In the genomic region with DNA sequence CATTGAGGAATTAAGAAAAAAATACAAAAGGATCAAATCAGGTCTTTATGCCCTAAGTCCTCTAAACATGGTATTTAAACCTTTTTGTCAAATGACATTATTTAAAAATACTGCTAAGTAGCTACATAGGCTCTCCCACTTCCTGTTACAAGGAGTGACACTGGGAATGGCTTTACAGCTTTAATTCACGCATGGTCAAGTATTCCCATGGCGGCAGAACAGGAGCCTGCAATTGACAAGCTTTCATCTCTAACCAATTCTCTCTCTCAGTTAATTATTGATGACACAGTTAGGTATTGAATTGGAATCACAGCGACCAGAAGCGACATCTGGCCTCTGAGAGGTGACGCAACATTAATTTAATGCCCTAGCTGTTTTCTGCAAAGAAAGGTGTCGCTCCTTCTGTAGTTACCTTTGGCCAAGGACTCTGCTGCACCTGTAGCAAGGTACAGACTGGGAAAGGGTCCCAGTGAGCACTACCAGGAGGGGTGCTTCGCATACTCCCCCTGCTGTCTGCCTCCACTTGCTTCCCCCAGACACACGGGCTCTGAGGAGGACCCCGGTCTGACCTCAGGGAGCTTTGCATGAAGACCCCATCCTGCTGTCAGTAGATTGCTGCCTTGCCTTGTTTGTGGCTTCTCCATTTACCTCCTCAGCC, we compare ENCODE assay signal across 28 mouse cellular contexts.
DNase-seq lines count a peak whose midpoint lies in the region; ATAC-seq and TF ChIP-seq lines count a peak whose summit lies in the region.
"Had no signal": no experiment of that assay in that cellular context is flagged by ENCODE, and none has a peak within 500 bp of the region (broad histone marks: within the 10 kb centered on the region; RNA-seq: fewer than 3 reads in every experiment).

No protein-coding gene starts in this region.

- H3K4me3 ChIP-seq in kidney, adult 2 months (ENCODE audit: insufficient read depth, low read depth, low read length) = no peak overlapping the region
- H3K4me3 ChIP-seq in kidney, postnatal 0 days (replicated peaks; ENCODE audit: low read depth, low read length) = no peak overlapping the region
- H3K4me3 ChIP-seq in intestine, embryonic 14.5 days (ENCODE audit: low read depth, low read length) = no peak overlapping the region
- H3K4me3 ChIP-seq in intestine, embryonic 15.5 days (replicated peaks) = no peak overlapping the region
- H3K4me3 ChIP-seq: embryonic facial prominence, embryonic 13.5 days; forebrain, embryonic 10.5 days; forebrain, embryonic 15.5 days; gastrocnemius, adult 2 months; heart, adult 2 months; heart, embryonic 15.5 days; hindbrain, embryonic 15.5 days; layer of hippocampus, adult 2 months; left cerebral cortex, adult 2 months; limb, embryonic 12.5 days; liver, embryonic 13.5 days had no signal

- H3K4me1 ChIP-seq in kidney, adult 2 months (ENCODE audit: control insufficient read depth, insufficient read depth, low read length) = no peaks in the 10 kb centered on the region
- peaks cover 11% of the 10 kb centered on the region; the same call in 1 of the 2 replicates for H3K4me1 ChIP-seq in kidney, postnatal 0 days (replicated peaks; ENCODE audit: insufficient read depth, low read length)
- peaks cover 11% of the 10 kb centered on the region; the same call in 1 of the 2 replicates for H3K4me1 ChIP-seq in intestine, embryonic 14.5 days (replicated peaks; ENCODE audit: control insufficient read depth, insufficient read depth, low read length)
- peaks cover 20% of the 10 kb centered on the region; the same call in 1 of the 2 replicates for H3K4me1 ChIP-seq in intestine, embryonic 15.5 days (replicated peaks)
- H3K4me1 ChIP-seq: liver, embryonic 13.5 days had no signal

- H3K4me2 ChIP-seq in kidney, postnatal 0 days (ENCODE audit: low read length) = no peak overlapping the region
- H3K4me2 ChIP-seq in intestine, embryonic 14.5 days (ENCODE audit: low read length) = no peak overlapping the region
- H3K4me2 ChIP-seq in intestine, embryonic 15.5 days (replicated peaks) = no peak overlapping the region
- H3K4me2 ChIP-seq: embryonic facial prominence, embryonic 13.5 days; forebrain, embryonic 15.5 days; heart, embryonic 15.5 days; hindbrain, embryonic 15.5 days; limb, embryonic 12.5 days; liver, embryonic 13.5 days had no signal

- no peak for TF ChIP-seq CTCF in kidney, adult 2 months (conservative IDR thresholded peaks at IDR 0.05; ENCODE audit: insufficient read depth, insufficient read length, low read depth, low read length)
- peak; percentile 27; the same call in 1 of the 2 replicates for TF ChIP-seq CTCF in kidney, postnatal 0 days (IDR thresholded peaks at IDR 0.05; ENCODE audit: low read depth)

- no peak overlapping the region for H3K27ac ChIP-seq in kidney, adult 2 months (ENCODE audit: insufficient read depth, low read depth, low read length)
- H3K27ac ChIP-seq in kidney, postnatal 0 days = peak overlapping the region; percentile 52
- no peak overlapping the region for H3K27ac ChIP-seq in intestine, embryonic 14.5 days (ENCODE audit: low read depth)
- no peak overlapping the region for H3K27ac ChIP-seq in intestine, embryonic 15.5 days
- H3K27ac ChIP-seq: embryonic facial prominence, embryonic 13.5 days; forebrain, embryonic 15.5 days; gastrocnemius, adult 2 months; heart, adult 2 months; heart, embryonic 15.5 days; hindbrain, embryonic 15.5 days; layer of hippocampus, adult 2 months; left cerebral cortex, adult 2 months; limb, embryonic 12.5 days; liver, embryonic 13.5 days; stomach, postnatal 0 days had no signal

- ATAC-seq in kidney, postnatal 0 days (replicated peaks; ENCODE audit: low FRiP score, low read depth) = peak; percentile 44
- ATAC-seq in intestine, embryonic 14.5 days (replicated peaks; ENCODE audit: low FRiP score, low TSS enrichment, low read depth) = no peak
- 0 out of 2 replicates have a peak, but pooled peaks have one; percentile 18 for ATAC-seq in intestine, embryonic 15.5 days
- ATAC-seq: inflammation-experienced regulatory T-cells, adult 6 months had no signal

- no peaks in the 10 kb centered on the region for H3K27me3 ChIP-seq in kidney, adult 2 months (replicated peaks; ENCODE audit: control insufficient read depth, insufficient read depth, low read length)
- no peaks in the 10 kb centered on the region for H3K27me3 ChIP-seq in kidney, postnatal 0 days (ENCODE audit: insufficient read depth, low read length)
- H3K27me3 ChIP-seq in intestine, embryonic 14.5 days (replicated peaks; ENCODE audit: control insufficient read depth, insufficient read depth, low read length) = no peaks in the 10 kb centered on the region
- no peaks in the 10 kb centered on the region for H3K27me3 ChIP-seq in intestine, embryonic 15.5 days (replicated peaks)
- H3K27me3 ChIP-seq: embryonic facial prominence, embryonic 13.5 days; forebrain, embryonic 15.5 days; heart, embryonic 15.5 days; hindbrain, embryonic 15.5 days; liver, embryonic 13.5 days had no signal

- no peaks in the 10 kb centered on the region; the same call in 1 of the 2 replicates for H3K36me3 ChIP-seq in kidney, adult 2 months (ENCODE audit: control insufficient read depth, insufficient read depth, low read length)
- H3K36me3 ChIP-seq in kidney, postnatal 0 days (ENCODE audit: insufficient read depth, low read length) = no peaks in the 10 kb centered on the region
- H3K36me3 ChIP-seq in intestine, embryonic 14.5 days (ENCODE audit: control insufficient read depth, insufficient read depth, low read length) = no peaks in the 10 kb centered on the region
- H3K36me3 ChIP-seq in intestine, embryonic 15.5 days = no peaks in the 10 kb centered on the region
- H3K36me3 ChIP-seq: embryonic facial prominence, embryonic 13.5 days; forebrain, embryonic 10.5 days; forebrain, embryonic 15.5 days; heart, embryonic 15.5 days; hindbrain, embryonic 15.5 days; limb, embryonic 12.5 days; liver, embryonic 13.5 days had no signal

- no peaks in the 10 kb centered on the region for H3K9me3 ChIP-seq in kidney, postnatal 0 days (replicated peaks; ENCODE audit: low read length)
- H3K9me3 ChIP-seq in intestine, embryonic 14.5 days (ENCODE audit: control insufficient read depth, low read length) = no peaks in the 10 kb centered on the region
- H3K9me3 ChIP-seq in intestine, embryonic 15.5 days = no peaks in the 10 kb centered on the region
- H3K9me3 ChIP-seq: embryonic facial prominence, embryonic 13.5 days; forebrain, embryonic 10.5 days; forebrain, embryonic 15.5 days; heart, embryonic 15.5 days; hindbrain, embryonic 15.5 days; limb, embryonic 12.5 days; liver, embryonic 13.5 days had no signal

- WGBS in kidney, adult 2 months = 36% methylated on average over 9 of the region's 9 CpGs
- WGBS in kidney, postnatal 0 days = 35% methylated on average over 9 of the region's 9 CpGs
- WGBS in intestine, embryonic 14.5 days = 56% methylated on average over 9 of the region's 9 CpGs
- WGBS in intestine, embryonic 15.5 days = 61% methylated on average over 9 of the region's 9 CpGs

- no peak for TF ChIP-seq POLR2A in kidney, adult 2 months (IDR thresholded peaks at IDR 0.05; ENCODE audit: low read depth, low read length)

- DNase-seq in kidney, adult 2 months = peak; percentile 25
- no peak for DNase-seq in kidney, adult 8-10 months
- peak; percentile 48 for DNase-seq in kidney, postnatal 0 days (ENCODE audit: low spot score)
- DNase-seq in kidney, postnatal 25 days = no peak
- DNase-seq in intestine, embryonic 14.5 days (ENCODE audit: low spot score) = peak; percentile 46
- no peak for DNase-seq in adrenal gland, adult 2 months
- DNase-seq: adrenal gland, postnatal 36 days; B cell, adult 2 months; cerebellum, postnatal 10 days; gastrocnemius, adult 2 months; gastrocnemius, postnatal 36 days; heart, adult 2 months; liver, embryonic 13.5 days; lung, adult 2 months; lung, postnatal 14 days; thymus, adult 18-20 months; thymus, postnatal 36 days had no signal

- H3K9ac ChIP-seq in kidney, postnatal 0 days (ENCODE audit: low read depth, low read length) = no peak overlapping the region
- no peak overlapping the region for H3K9ac ChIP-seq in intestine, embryonic 14.5 days (ENCODE audit: low read length)
- H3K9ac ChIP-seq in intestine, embryonic 15.5 days = no peak overlapping the region
- H3K9ac ChIP-seq: embryonic facial prominence, embryonic 13.5 days; forebrain, embryonic 15.5 days; heart, embryonic 15.5 days; hindbrain, embryonic 15.5 days; limb, embryonic 12.5 days; liver, embryonic 13.5 days had no signal

Comparison
In these comparisons a context has a peak if more than half of its experiments do, and no peak if none do; other contexts are left out.
1. DNase-seq: peak in kidney, adult 2 months (single experiment), kidney, postnatal 0 days (single experiment) and intestine, embryonic 14.5 days (single experiment); none in kidney, adult 8-10 months (0 of 2), kidney, postnatal 25 days (0 of 2) and adrenal gland, adult 2 months (single experiment).